Mouse (Mus musculus): ENCODE results near the gene Pde4dip. TPM values are rescaled to one million over a fixed set of nuclear protein-coding genes. Genes with fewer than 3 reads are reported as not detected.

The Pde4dip gene
- polyA plus RNA-seq, 1 experiment = 134 TPM

DNA sequence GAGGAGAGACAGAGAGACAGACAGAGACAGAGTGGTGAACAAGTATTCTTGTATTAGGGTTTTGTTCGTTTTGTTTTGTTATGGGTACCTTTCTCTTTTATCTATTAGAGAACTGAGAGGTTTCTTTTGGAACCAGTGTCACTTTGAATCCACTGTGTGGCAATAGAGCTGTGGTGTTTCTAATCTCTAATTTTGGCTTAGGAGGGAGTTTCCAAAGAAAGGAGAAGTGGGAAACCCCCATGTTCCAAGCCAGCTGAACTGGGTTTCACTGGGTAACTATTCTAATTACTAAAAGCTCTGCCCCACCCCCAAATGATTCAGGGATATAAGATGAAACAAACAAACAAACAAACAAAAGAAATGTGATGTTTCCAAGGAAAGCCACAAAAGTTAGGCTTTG, 113.6 kb downstream of the Pde4dip start:
- no peak for TF ChIP-seq SRF (IDR thresholded peaks at IDR 0.05; ENCODE audit: control insufficient read depth, insufficient read length, low read depth)
- TF ChIP-seq TCF3 (IDR thresholded peaks at IDR 0.05; ENCODE audit: insufficient read length, low read depth) = no peak
- no peak for TF ChIP-seq TCF12 (IDR thresholded peaks at IDR 0.05; ENCODE audit: insufficient read depth, poor library complexity, severe bottlenecking)
- no peak for TF ChIP-seq E2F4 (IDR thresholded peaks at IDR 0.05; ENCODE audit: insufficient read depth)
- no peak for TF ChIP-seq USF1 (IDR thresholded peaks at IDR 0.05; ENCODE audit: low read depth)
- no peak for TF ChIP-seq CEBPB (IDR thresholded peaks at IDR 0.05; ENCODE audit: insufficient read depth, poor library complexity, severe bottlenecking)
- no peak for TF ChIP-seq POLR2A (IDR thresholded peaks at IDR 0.05; ENCODE audit: insufficient read length, low read depth)
- no peak for TF ChIP-seq MAX (IDR thresholded peaks at IDR 0.05; ENCODE audit: low read depth)
- Histone ChIP-seq H3ac (ENCODE audit: control insufficient read depth, insufficient read length) (no peak overlapping the region), H3K36me3 (ENCODE audit: control insufficient read depth, insufficient read depth) (no peaks in the 10 kb centered on the region), H3K27me3 (ENCODE audit: control insufficient read depth, insufficient read depth, insufficient read length) (no peaks in the 10 kb centered on the region), H3K4me2 (ENCODE audit: low read depth) (no peak overlapping the region), H3K4me3 (no peak overlapping the region), H3K79me2 (ENCODE audit: control insufficient read depth, insufficient read depth) (no peaks in the 10 kb centered on the region)

DNA sequence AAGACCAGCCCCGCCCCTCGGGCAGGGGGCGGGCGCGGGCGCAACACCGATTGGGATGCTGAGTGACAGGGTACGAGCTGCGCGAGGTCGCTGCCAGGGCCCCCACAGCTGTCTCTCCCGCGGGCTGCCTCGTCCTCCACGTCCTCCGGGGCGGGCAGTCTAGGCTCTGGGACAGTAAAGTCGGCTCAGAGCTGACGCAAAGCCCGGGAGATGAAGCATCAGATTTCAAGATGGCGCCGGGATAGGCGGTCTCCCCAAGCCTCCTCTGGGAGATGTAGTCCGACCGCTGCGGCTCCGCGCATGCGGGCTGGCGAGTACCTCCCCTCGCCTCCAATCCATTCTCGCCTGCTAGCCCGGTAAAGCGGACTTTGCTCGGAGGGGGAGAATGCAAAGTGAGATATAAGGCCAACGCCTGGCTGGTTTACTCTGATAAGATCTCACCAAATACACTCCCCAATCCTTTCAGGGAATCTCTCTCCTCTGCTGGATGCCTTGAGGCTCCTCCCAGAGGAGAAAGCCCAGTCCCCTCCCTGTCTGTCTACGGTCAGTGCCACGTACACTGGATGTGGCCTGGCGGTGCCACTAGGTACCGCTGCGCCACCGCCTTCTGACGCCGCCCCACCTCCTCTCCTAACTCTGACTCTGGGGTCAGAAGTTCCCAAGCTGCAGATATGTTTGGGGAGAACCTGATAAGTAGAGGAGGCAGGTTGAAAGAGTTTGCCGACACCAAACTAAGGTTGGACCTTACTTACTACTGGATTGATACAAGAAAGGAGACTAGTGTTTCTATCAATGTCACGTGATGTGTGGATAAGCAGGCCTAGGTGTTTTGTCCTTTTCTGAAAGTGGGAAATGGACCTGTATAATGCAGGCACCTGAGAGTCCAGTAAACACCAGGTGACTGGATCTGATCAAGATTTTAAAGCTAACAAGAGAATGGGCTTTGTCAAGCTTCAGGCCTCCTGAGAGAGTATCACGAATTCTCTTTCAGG, 120.4 kb downstream of the Pde4dip start:
- Histone ChIP-seq H3K4me2 (ENCODE audit: low read depth) (peak overlapping the region; percentile 90), H3K27me3 (ENCODE audit: control insufficient read depth, insufficient read depth, insufficient read length) (no peaks in the 10 kb centered on the region), H3K79me2 (ENCODE audit: control insufficient read depth, insufficient read depth) (peaks cover 41% of the 10 kb centered on the region), H3K4me3 (peak overlapping the region; percentile 82), H3K36me3 (ENCODE audit: control insufficient read depth, insufficient read depth) (peaks cover 3% of the 10 kb centered on the region), H3ac (ENCODE audit: control insufficient read depth, insufficient read length) (peak overlapping the region; percentile 46)
- TF ChIP-seq MYOD1 (IDR thresholded peaks at IDR 0.05; ENCODE audit: control insufficient read depth in 1 of 3, insufficient read length in 2 of 3, low read depth in 2 of 3) = peak in 2 of 3 experiments; percentile 86 to 91
- peak; percentile 91 for TF ChIP-seq POLR2A (IDR thresholded peaks at IDR 0.05; ENCODE audit: insufficient read length, low read depth)
- TF ChIP-seq MYOG (IDR thresholded peaks at IDR 0.05; ENCODE audit: control insufficient read depth in 1 of 3, insufficient read depth in 1 of 3, insufficient read length in 2 of 3, low read depth in 2 of 3) = peak in 2 of 3 experiments; percentile 86
- TF ChIP-seq POLR2AphosphoS2 (IDR thresholded peaks at IDR 0.05; ENCODE audit: insufficient read length, low read depth) = peak; percentile 91
- TF ChIP-seq REST (IDR thresholded peaks at IDR 0.05; ENCODE audit: insufficient read depth, insufficient read length) = no peak
- TF ChIP-seq MAX (IDR thresholded peaks at IDR 0.05; ENCODE audit: low read depth) = no peak
- TF ChIP-seq USF1 (IDR thresholded peaks at IDR 0.05; ENCODE audit: low read depth) = peak; percentile 51
- TF ChIP-seq TCF3 (IDR thresholded peaks at IDR 0.05; ENCODE audit: insufficient read length, low read depth) = no peak
- no peak for TF ChIP-seq TCF12 (IDR thresholded peaks at IDR 0.05; ENCODE audit: insufficient read depth, poor library complexity, severe bottlenecking)
- peak; percentile 41; the same call in 1 of the 2 replicates for TF ChIP-seq CEBPB (IDR thresholded peaks at IDR 0.05; ENCODE audit: insufficient read depth, poor library complexity, severe bottlenecking)
- TF ChIP-seq SRF (IDR thresholded peaks at IDR 0.05; ENCODE audit: control insufficient read depth, insufficient read length, low read depth) = no peak
- no peak for TF ChIP-seq E2F4 (IDR thresholded peaks at IDR 0.05; ENCODE audit: insufficient read depth)

DNA sequence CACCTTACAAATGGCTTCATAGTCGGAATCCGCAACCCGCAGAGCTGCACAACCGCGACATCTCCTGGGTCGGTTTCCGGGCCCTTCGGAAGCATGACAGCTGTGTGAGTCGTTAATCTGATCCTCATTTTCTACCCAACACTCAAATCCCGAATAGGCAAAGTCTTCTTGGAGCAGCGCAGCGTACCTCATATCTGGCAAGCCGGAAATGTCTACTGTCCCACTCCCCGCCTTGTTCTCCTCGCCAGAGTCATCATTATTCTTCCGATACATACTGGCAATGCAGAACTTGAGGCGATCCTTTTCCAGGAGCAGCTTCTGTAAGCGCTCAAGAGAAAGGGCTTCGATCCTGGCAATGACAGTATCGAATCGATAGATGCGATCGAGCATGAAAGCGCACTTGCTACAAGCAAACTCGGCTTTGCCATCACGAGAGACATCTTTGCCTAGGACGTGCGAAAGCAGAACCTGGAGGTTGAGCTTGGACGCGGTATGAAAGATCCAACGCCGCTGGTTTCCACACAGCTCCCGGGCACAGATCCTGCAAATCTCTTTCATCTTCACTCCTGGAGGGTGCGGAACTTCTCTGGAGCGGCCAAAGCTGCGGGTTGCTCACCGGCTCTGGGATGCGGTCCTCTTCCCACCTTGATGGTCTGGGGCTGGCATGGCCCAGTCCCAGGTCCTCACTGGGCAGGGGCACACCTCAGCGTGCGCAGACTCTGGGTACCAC, 121.3 kb downstream of the Pde4dip start:
- Histone ChIP-seq H3K79me2 (ENCODE audit: control insufficient read depth, insufficient read depth) (peaks cover 46% of the 10 kb centered on the region), H3K27me3 (ENCODE audit: control insufficient read depth, insufficient read depth, insufficient read length) (no peaks in the 10 kb centered on the region), H3K4me3 (peak overlapping the region; percentile 82), H3K4me2 (ENCODE audit: low read depth) (peak overlapping the region; percentile 90), H3ac (ENCODE audit: control insufficient read depth, insufficient read length) (peak overlapping the region; percentile 46), H3K36me3 (ENCODE audit: control insufficient read depth, insufficient read depth) (peaks cover 7% of the 10 kb centered on the region)
- TF ChIP-seq CEBPB (IDR thresholded peaks at IDR 0.05; ENCODE audit: insufficient read depth, poor library complexity, severe bottlenecking) (no peak), MAX (IDR thresholded peaks at IDR 0.05; ENCODE audit: low read depth) (no peak), USF1 (IDR thresholded peaks at IDR 0.05; ENCODE audit: low read depth) (no peak), MYOD1 (IDR thresholded peaks at IDR 0.05; ENCODE audit: control insufficient read depth in 1 of 3, insufficient read length in 2 of 3, low read depth in 2 of 3) (peak in 2 of 3 experiments; percentile 25 to 46), MYOG (IDR thresholded peaks at IDR 0.05; ENCODE audit: control insufficient read depth in 1 of 3, insufficient read depth in 1 of 3, insufficient read length in 2 of 3, low read depth in 2 of 3) (peak in 1 of 3 experiments; percentile 47), POLR2A (IDR thresholded peaks at IDR 0.05; ENCODE audit: insufficient read length, low read depth) (no peak)

DNA sequence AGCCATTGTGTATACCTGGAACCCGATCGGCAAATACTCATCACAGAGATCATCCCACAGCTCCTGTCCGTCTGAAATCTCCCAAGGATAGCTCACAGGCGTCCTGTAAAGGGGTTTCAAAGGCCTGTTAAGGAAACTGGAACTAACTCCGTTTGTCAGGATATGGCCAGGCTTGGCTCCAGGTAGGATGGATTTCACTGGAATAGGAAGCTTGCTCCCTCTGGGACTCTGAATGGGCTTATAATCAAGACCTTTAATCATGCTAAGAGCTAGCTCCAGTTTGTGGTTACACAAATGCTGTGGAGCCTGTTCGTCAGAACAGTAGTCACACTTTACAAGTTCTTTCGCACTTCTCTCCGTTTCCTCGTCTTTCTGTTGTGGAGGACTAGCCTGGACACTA, 122.0 kb downstream of the Pde4dip start:
- no peaks in the 10 kb centered on the region for H3K27me3 ChIP-seq (ENCODE audit: control insufficient read depth, insufficient read depth, insufficient read length)
- H3ac ChIP-seq (ENCODE audit: control insufficient read depth, insufficient read length) = no peak overlapping the region
- H3K36me3 ChIP-seq (ENCODE audit: control insufficient read depth, insufficient read depth) = peaks cover 7% of the 10 kb centered on the region
- peak overlapping the region; percentile 82 for H3K4me3 ChIP-seq
- no peak for TF ChIP-seq TCF12 (IDR thresholded peaks at IDR 0.05; ENCODE audit: insufficient read depth, poor library complexity, severe bottlenecking)
- peak overlapping the region; percentile 90 for H3K4me2 ChIP-seq (ENCODE audit: low read depth)
- peaks cover 50% of the 10 kb centered on the region for H3K79me2 ChIP-seq (ENCODE audit: control insufficient read depth, insufficient read depth)

DNA sequence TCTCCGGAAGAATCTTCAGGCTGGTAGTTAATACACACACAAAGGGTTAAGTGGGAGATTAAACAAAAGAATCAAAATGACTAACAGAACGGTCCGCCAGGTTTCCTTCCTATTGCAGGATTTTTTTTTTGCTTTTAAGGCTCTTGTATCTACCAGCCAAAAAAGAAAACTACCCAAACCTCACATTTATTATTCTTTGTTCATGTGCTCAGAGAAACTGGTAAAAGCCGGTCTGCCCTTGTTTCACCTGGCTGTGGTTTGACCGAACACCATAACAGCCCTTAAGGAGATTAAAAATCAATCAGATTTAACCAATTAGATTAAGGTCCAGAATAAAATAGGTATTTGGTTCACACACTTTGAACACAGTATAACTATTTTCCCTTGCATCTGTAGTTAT, 124.4 kb downstream of the Pde4dip start:
- no peaks in the 10 kb centered on the region for H3K27me3 ChIP-seq (ENCODE audit: control insufficient read depth, insufficient read depth, insufficient read length)
- peak overlapping the region; percentile 90 for H3K4me2 ChIP-seq (ENCODE audit: low read depth)
- peaks cover 54% of the 10 kb centered on the region for H3K79me2 ChIP-seq (ENCODE audit: control insufficient read depth, insufficient read depth)
- no peak overlapping the region for H3ac ChIP-seq (ENCODE audit: control insufficient read depth, insufficient read length)
- TF ChIP-seq MAX (IDR thresholded peaks at IDR 0.05; ENCODE audit: low read depth) (no peak), CEBPB (IDR thresholded peaks at IDR 0.05; ENCODE audit: insufficient read depth, poor library complexity, severe bottlenecking) (no peak), SRF (IDR thresholded peaks at IDR 0.05; ENCODE audit: control insufficient read depth, insufficient read length, low read depth) (no peak), E2F4 (IDR thresholded peaks at IDR 0.05; ENCODE audit: insufficient read depth) (no peak), POLR2A (IDR thresholded peaks at IDR 0.05; ENCODE audit: insufficient read length, low read depth) (no peak), MYOD1 (IDR thresholded peaks at IDR 0.05; ENCODE audit: control insufficient read depth in 1 of 3, insufficient read length in 2 of 3, low read depth in 2 of 3) (no peak), USF1 (IDR thresholded peaks at IDR 0.05; ENCODE audit: low read depth) (no peak), POLR2AphosphoS2 (IDR thresholded peaks at IDR 0.05; ENCODE audit: insufficient read length, low read depth) (no peak), TCF12 (IDR thresholded peaks at IDR 0.05; ENCODE audit: insufficient read depth, poor library complexity, severe bottlenecking) (no peak), MYOG (IDR thresholded peaks at IDR 0.05; ENCODE audit: control insufficient read depth in 1 of 3, insufficient read depth in 1 of 3, insufficient read length in 2 of 3, low read depth in 2 of 3) (no peak)
- H3K36me3 ChIP-seq (ENCODE audit: control insufficient read depth, insufficient read depth) = peaks cover 7% of the 10 kb centered on the region
- H3K4me3 ChIP-seq = no peak overlapping the region

Measured in myocyte (in vitro differentiated cells).